Mouse (Mus musculus): ENCODE measurements around the gene Cdrt4.
A peak's percentile ranks its signal among the peaks of the same experiment; 100 is the strongest.

Cdrt4 gene

GRCm38 (mm10) chr11:62951012-62951411, at the start of gene Cdrt4:
Cdrt4 (plus strand) TSS chr11:62951193.
- no peak for DNase-seq

DNA sequence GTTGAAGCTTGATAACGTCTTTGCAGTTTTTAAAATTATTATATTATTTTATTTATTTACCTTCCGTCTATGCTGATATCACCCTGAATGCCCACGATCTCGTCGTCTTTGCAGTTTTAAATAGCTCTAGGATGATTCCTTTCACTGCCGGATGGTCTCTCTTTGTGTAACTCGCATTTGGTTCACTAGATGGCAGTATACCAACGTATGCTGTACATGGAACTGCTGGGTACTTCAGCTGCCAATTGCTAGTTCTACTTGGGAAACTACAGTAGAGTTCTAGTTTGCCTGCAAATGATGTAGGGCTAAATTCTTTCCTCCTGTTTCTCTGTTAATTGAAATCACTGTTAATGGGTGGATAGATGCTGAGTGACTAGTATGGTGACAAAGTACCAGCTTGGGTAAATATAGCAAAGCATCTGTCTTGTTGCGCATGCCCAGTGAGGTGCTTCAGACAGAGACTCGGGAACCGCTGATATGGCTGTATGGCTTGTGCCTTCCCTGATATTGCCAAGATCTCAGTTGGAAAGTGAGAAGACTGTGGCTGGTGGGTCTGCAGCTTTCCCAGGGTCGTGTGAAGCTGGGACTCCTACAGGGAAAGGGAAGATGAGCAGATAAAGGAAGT, 49.2 kb upstream of the Cdrt4 start:
- peak; percentile 68 for DNase-seq

GRCm38 (mm10) chr11:62903871-62904495, 47.0 kb upstream of the Cdrt4 start:
- DNase-seq = no peak

- no peak for DNase-seq
Measured at GRCm38 (mm10) chr11:62909720-62910306, 41.2 kb upstream of the Cdrt4 start.

DNA sequence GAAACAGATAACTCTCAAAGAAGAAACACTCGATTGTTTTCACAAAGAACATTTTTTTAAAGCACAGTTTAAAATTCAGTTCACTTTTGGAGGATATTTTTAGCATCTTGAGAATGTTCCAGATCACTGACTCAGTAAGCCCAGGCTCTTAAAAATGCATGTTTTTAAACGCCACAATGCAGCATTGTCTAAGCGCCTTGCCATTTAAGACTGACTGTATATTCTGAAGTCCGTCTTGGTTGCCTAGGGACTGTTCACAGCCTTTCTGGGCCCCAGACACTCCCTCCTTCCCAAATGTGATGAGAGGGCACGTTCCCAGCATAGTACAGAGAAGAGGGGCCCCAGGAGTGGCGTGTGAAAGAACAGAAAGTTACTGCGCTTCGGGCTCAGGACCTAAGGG, 39.6 kb upstream of the Cdrt4 start:
- DNase-seq = no peak

DNA sequence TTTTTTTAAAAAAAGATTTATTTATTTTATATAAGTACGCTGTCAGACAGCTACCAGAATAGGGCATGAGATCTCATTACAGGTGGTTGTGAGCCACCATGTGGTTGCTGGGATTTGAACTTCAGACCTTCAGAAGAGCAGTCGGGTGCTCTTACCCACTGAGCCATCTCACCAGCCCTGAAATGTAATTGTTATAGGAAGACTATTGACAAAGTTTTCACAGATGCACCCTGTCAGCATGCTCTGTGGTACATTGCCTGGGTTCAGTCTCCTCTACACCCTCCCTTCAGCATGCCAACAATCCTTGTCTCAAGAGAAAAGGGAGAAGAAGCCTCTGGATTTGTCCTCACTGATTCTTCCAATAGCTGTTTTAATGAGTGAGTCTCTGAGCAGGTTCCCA, 37.9 kb upstream of the Cdrt4 start:
- no peak for DNase-seq

DNA sequence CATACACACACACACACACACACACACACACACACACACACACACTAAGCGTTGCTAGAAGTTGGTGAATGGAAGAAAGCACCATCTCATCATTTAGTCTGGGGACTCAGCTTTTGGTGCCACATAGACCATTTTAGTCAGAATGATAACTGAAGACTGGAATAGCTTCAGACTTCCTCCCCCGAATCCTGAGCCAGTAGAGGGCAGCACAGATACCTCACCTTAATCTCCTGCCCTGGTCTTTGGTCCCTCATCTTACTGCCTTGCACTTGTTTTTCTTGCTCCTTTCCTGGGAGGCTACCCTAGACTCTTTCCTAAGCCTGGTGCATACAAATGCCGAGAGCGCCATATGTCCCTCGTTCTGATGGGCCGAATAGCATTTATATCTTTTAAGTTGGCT, 36.5 kb upstream of the Cdrt4 start:
- peak; percentile 18 to 72 for DNase-seq

DNA sequence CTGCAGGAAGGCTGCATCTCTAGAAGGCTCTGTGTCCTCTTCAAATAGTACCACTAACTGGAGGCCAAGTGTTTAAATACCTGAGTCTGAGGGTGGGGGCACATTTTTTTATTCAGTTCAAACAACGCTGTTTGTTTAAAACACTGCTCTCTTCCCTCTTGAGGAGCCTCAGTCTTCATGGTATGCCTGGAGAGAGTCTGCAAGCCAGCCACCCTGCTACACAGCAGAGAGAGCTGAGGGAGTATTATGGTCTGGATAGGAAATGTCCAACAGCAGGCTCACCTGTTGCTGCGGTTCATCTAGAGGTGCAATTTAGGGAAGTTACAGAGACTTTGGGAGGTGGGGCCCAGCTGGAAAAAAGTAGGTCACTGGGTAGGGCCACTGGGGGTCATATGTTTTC, 35.5 kb upstream of the Cdrt4 start:
- no peak for DNase-seq

DNA sequence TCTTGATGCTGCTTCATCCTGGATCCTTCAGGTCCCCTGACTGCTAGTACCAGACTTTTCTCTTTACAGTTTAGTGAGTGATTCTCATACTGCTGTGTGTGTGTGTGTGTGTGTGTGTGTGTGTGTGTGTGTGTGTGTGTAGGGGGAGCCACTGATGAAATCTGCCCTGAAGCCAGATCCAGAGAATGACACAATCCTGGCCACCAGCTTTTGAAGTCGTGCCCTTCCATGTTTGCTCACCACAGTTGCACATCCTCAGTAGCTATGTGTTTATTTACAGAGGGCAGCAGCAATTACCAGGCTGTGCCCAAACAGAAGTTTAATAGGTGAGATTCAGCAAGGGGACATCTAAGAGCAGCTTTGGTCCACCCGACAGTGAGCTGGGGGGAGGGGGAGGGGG, 34.2 kb upstream of the Cdrt4 start:
- DNase-seq = no peak

DNA sequence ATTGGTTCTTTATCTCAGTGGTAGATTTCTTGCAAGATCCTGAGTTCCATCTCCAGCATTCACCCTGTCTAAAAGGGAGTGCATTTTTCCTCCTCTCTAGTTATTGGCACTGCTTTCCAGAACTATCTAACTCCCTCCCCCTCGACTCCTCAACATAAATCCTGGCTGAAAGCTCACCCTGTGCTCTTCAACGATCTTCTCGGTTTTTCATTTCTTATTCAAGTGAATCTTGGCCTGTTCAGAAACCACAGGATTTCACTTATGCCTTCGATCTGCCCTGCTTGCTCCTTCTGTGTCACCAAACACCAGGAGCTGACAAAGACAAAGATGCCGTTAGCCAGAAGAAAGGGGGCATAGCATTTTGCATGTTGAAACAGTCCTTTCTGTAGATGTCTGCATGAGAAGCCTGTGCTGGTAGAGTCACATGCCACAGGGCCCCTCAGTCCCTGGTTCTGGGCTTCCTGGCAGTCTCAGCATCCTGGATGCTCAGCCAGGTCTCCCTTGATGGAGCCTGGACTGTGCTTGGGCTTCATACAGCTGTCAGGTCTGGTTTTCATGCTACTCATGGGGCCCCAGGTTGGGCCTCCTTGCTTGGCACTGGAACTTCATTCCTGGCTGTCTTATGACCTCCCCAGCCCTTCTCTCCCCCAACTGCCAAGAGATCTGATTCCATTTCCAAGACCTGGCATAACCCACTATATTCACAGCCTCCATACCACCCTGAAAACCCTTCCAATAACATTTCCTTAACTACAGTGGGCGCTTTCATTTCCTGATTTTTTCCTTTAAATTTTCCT, 30.8 kb upstream of the Cdrt4 start:
- DNase-seq = no peak

DNA sequence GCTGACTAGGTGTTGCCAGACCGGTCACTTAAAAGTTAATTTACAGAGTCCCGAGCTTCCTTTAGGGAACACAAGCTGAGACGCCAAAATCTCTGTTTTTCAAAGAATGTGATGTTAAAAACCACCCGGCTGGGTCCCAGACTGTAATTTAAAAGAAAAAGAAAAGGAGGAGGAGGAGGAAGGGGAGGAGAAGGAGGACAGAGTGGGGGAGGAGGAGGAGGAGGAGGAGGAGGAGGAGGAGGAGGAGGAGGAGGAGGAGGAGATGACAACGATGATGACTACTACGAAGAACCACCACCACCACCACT, 30.3 kb upstream of the Cdrt4 start:
- no peak for DNase-seq

GRCm38 (mm10) chr11:62921052-62921977, 29.7 kb upstream of the Cdrt4 start:
- peak; percentile 89 to 95 for DNase-seq

DNA sequence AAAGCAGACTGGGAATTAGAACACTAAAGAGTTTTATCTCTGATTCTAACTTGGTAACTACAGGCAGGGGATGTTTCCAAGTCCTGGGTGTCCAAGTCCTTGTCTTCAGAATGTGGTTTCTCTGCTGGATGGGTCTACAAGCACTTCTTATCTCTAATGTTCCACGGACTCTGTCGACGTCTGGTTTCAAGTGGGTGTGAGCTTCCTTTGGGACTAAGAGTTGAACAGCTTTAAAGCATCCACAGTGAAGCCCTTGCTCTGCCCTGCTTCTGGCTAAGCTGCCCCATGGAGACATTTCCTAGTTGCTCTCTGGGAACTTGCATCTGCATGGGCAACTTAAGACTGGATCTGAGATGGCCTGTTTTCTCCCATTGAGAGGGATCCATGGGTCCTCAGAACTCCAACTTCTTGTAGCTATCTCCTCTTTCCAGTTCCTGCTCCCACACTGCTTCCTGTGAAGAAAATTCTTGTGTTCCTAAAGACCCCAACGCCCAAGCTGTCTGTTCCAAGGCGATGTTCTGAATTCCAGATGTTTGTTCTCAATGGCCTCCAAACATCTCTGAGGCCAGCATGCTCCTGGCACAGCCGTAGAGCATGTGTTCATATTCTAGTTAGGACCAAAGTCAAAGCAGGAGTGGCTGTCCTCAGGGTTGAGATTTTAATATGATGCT, 26.8 kb upstream of the Cdrt4 start:
- DNase-seq = no peak

GRCm38 (mm10) chr11:62929799-62930198, 21.2 kb upstream of the Cdrt4 start:
- DNase-seq = peak; percentile 53 to 80

DNA sequence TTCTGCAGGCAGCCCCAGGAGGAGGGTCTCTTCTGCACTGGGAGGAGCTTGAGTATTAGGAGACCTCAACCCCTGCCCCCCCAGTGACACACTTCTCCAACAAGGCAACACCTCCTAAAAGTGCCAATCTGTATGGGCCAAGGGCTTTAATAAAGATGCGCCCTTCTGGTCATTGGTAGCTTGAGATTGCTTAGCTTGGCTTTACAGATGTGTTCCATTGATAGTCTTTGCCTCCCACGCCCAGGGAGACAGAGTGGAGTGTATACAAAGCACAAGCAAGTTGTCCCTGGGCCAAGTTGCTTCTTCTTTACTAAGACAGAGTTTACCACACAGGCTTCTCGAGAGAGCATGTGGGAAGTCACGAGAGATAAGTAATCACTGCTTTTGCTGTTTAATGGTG, 20.4 kb upstream of the Cdrt4 start:
- DNase-seq = no peak

GRCm38 (mm10) chr11:62931141-62931540, 19.9 kb upstream of the Cdrt4 start:
- DNase-seq = no peak

DNA sequence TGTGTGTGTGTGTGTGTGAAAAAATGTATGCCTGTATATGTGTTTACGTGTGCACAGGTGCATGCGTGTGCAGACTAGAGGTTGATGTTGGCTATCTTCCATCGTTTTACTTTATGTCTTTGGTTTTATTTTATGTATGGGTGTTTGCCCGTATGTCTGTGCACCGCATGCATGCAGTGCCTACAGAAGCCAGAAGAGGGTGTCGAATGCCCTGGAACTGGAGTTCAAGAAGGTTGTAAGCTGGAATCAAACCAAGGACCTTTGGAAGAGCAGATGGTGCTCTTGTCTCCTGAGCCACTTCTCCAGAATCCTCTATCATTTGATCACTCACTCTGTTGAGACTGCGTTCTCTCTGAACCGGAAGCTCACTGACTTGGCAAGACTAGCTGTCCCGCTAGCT, 17.9 kb upstream of the Cdrt4 start:
- no peak for DNase-seq

DNA sequence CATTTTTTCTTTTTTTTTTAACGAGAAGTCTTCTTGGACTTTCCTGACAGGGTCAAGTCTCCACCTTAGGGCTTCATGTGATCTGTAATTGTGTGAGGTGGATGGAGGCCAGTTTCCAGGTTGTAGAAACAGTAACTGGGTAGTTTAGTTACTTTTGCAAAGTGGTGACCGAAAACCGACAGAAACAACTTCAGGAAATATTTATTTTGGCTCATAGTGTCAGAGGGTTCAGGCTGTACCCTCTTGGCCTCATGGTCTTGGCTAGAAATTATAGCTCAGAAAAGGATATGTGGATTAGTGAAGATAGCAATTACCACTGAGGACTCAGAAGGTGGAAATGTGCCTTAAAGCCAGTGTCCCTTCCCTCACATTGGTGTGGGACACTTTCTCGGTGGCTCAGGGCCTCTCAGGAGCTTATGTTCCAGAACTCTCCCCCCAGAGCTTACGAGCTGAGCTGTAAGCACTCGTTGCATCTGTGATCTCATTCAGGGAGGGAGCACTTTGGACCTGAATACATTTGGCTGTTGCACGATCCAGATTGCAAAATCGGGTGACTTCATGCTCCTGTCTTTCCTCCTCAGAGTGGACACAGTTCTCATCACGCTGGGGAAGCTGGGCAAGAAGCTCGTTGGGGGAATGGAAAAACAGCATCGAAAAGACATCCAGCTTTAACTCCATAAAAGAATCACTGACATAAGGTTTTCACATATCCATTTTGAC, 16.0 kb upstream of the Cdrt4 start:
- no peak for DNase-seq

GRCm38 (mm10) chr11:62937986-62938385, 13.0 kb upstream of the Cdrt4 start:
- peak in 1 of 2 experiments; percentile 31 for DNase-seq

DNA sequence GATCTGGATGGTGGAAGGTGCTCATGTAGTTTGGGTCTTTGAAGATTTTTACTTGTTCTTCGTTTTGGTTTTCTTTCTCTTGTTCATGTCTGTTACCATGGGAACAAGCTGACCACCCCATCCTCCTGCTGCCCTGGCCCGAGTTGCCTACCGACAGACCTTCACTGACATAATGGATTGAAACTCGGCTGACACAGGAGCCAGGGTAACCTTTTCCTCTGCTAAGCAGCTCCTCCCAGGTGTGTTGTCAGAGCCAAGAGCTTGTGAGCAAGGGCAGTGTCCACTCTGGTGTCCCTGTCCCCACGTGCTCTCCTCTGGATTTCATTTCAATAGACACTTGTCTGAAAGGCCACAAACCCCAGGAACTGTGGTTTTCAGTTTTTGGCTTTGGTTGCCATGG, 12.1 kb upstream of the Cdrt4 start:
- no peak for DNase-seq

DNA sequence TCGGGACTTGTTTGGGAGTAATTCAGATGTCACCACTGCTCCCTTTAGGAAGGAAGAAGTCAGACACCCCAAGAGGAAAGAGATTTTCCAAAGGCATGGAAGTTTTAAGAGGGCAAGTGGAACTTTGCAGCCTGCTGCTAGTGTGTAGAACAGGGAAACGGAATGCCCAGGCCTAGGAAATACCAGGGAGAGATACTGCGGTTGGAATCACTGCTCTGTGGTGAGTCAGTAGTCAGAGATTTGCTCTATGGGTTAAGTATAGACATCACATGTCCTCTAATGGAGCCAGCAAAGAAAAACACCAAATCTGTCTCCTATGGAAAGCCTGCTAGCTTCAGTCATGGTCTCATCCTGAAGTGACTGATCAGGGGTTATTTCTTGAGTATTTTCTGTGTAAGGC, 10.8 kb upstream of the Cdrt4 start:
- no peak for DNase-seq

GRCm38 (mm10) chr11:62943538-62943937, 7.5 kb upstream of the Cdrt4 start:
- DNase-seq = no peak
